Mouse (Mus musculus) liver, postnatal 0 days (tissue): Measurements from ENCODE around the gene Polr2b.

Experiments used
- CTCF ChIP-seq: sonication (generic); IDR thresholded peaks from 2 replicates; pipeline ENCODE4 v1.5.1; 2016; ENCODE audit warnings: antibody characterized with exemption, low read depth
- EP300 ChIP-seq: IDR thresholded peaks from 2 replicates; pipeline ENCODE4 v1.6.1; 2016; ENCODE audit warnings: antibody characterized with exemption, low read depth, mild to moderate bottlenecking

GRCm38 (mm10) chr5:77330154-77330553 is 20.2 kb downstream of the Polr2b start:
- TF ChIP-seq EP300 (no peak), CTCF (peak; percentile 29)
